Mouse (Mus musculus) heart, embryonic 12.5 days (tissue): ENCODE data around the gene Letm1. TPM values are rescaled to one million over a fixed set of nuclear protein-coding genes. Genes with fewer than 3 reads are reported as not detected.

Source experiments
- ATAC-seq: fragments of 200-750 bp; cut with Nextera tagmentation; 2 replicates; pipeline ENCODE4 v1.8.0; 2017; ENCODE audit warnings: moderate TSS enrichment, moderate library complexity; ENCODE audit not compliant: insufficient number of reproducible peaks, low FRiP score
- H3K27ac ChIP-seq: fragments of 300-500 bp; sonication (generic); 2 replicates; pipeline ENCODE4 v1.5.1; 2016; ENCODE audit warnings: mild to moderate bottlenecking, moderate library complexity; ENCODE audit not compliant: poor library complexity, severe bottlenecking
- H3K27me3 ChIP-seq: fragments of 300-500 bp; sonication (generic); replicated peaks from 2 replicates; pipeline ENCODE4 v1.6.1; 2016; ENCODE audit warnings: mild to moderate bottlenecking, moderate library complexity
- H3K36me3 ChIP-seq: fragments of 300-500 bp; sonication (generic); 2 replicates; pipeline ENCODE4 v1.6.1; 2016; ENCODE audit warnings: mild to moderate bottlenecking, moderate library complexity
- H3K4me1 ChIP-seq: fragments of 300-500 bp; sonication (generic); replicated peaks from 2 replicates; pipeline ENCODE4 v1.6.1; 2016; ENCODE audit warnings: mild to moderate bottlenecking
- H3K4me2 ChIP-seq: fragments of 300-500 bp; sonication (generic); 2 replicates; pipeline ENCODE4 v1.6.1; 2016; ENCODE audit warnings: mild to moderate bottlenecking, moderate library complexity
- H3K4me3 ChIP-seq: fragments of 300-500 bp; sonication (generic); 2 replicates; pipeline ENCODE4 v1.5.1; 2016; ENCODE audit warnings: mild to moderate bottlenecking
- H3K9ac ChIP-seq: fragments of 300-500 bp; sonication (generic); 2 replicates; pipeline ENCODE4 v1.6.1; 2016; ENCODE audit warnings: mild to moderate bottlenecking, moderate library complexity
- H3K9me3 ChIP-seq: fragments of 300-500 bp; sonication (generic); replicated peaks from 2 replicates; pipeline ENCODE4 v1.6.1; 2016; ENCODE audit warnings: mild to moderate bottlenecking, moderate library complexity
- WGBS: fragments of 180-500 bp; shearing (Covaris S2); methylation state at CpG from one replicate; pipeline ENCODE4 v1.1.7; 2016; 5-methylcytosine and 5-hydroxymethylcytosine counted together
- polyA plus RNA-seq: library from polyadenylated mRNA; unstranded; fragments of >200 nt; fragmentation: Nextera tagmentation; extraction: Ambion mirVana; gene quantifications from 2 replicates; pipeline ENCODE4 v1.2.1, GENCODE M21; 2016

The Letm1 gene
- polyA plus RNA-seq, 1 experiment from 2014 or later = 53.1 TPM

DNA sequence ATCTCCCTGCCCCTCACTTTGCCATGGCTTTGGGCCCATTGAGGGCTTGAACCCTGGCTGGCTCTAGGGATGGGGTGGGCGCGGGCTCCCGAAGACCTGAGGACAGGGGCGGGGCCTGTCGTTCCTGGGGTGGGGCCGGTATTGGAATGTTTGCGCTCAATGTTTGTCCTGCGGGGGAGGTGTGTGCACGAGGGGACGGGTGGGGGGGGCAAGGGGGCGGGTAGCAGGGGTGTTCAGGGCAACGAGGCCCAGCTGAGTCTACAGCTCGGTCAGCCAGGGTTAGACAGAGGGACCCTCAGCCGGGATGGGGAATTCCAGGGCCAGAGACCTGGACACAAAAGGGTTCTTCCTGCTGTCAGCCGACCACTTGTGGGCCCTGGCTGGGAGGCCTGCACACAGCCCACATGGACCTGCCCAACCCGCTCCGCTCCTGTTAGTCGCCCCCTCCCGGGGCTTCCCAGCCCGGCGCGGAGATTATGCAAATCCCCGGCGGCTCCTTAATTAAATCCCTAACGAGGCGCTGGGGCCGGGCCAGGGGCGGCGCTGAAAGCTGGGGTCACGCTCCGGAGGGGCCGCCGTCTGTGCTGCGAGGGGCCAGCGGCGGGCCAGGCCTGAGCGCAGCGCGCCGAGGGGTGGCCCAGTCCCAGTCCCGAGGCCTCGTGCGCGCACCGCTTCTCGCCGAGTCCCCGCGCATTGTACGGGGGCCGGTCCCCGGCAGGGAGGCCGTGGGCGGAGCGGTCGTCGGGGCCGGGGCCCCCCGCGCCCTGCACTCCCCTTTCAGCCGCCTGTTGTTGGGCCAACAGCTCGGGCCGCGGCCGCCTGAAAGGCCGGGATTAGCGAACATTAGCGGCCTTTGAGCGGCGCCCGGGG, 87.5 kb downstream of the Letm1 start:
- peak; percentile 68 for ATAC-seq
- no peak overlapping the region for H3K27ac ChIP-seq

DNA sequence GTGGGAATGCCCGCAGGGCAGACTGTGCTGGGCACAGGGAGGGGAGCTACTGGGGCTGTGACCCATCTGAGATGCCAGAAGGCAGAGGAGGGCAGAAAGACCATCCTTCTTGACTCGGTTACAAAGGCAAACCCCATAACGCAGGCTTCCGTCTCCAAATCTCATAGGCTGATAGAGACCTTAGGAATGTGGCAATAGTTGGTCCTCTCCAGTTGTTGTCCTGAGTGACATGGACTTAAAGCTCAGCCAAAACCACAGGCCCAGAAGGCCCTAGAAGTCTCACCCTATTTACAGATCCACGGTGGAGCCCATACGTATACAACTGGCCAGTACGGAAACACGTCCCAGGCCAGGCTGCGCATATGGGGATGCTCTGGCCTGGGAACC, 88.2 kb downstream of the Letm1 start:
- WGBS = 75% methylated on average over 9 of the region's 9 CpGs
- no peak for ATAC-seq
- H3K4me1 ChIP-seq = peaks cover 49% of the 10 kb centered on the region
- no peak overlapping the region for H3K27ac ChIP-seq
- H3K27me3 ChIP-seq = peaks cover 51% of the 10 kb centered on the region
- H3K36me3 ChIP-seq = no peaks in the 10 kb centered on the region
- no peak overlapping the region for H3K9ac ChIP-seq
- no peak overlapping the region for H3K4me3 ChIP-seq
- no peaks in the 10 kb centered on the region for H3K9me3 ChIP-seq
- no peak overlapping the region for H3K4me2 ChIP-seq

More for the DNA sequence above, 87.5 kb downstream of the Letm1 start:
- peaks cover 52% of the 10 kb centered on the region for H3K27me3 ChIP-seq
- peak overlapping the region; percentile 87 for H3K4me2 ChIP-seq
- H3K4me1 ChIP-seq = peaks cover 49% of the 10 kb centered on the region
- peak overlapping the region; percentile 48 for H3K4me3 ChIP-seq
- H3K36me3 ChIP-seq = no peaks in the 10 kb centered on the region
- 4% methylated on average over 63 of the region's 71 CpGs for WGBS
- H3K9ac ChIP-seq = peak overlapping the region; percentile 72
- H3K9me3 ChIP-seq = no peaks in the 10 kb centered on the region

DNA sequence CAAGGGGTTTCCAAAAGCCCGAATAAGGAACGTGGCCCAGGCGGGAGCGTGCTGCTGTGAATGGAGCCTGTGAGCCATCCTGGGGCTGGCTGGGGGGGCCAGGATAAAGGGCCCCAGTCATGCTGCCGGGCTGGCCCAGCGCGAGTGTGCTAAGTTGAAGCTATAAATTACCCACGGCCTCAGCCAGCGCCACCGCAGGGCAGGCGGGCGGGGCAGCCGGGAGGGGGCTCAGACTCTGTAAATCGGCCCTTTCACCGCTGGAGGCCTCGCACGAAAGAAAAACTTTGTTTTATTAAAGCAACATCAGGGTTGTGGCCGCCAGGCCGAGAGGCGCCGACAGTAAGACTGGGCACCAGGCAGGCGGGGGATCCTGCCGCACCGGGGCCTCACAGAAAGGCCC, 90.2 kb downstream of the Letm1 start:
- Histone ChIP-seq H3K27ac (peak overlapping the region; percentile 30; the same call in 1 of the 2 replicates), H3K9me3 (no peaks in the 10 kb centered on the region), H3K4me2 (peak overlapping the region; percentile 50), H3K4me3 (no peak overlapping the region), H3K36me3 (no peaks in the 10 kb centered on the region), H3K27me3 (peaks cover 34% of the 10 kb centered on the region), H3K4me1 (peaks cover 55% of the 10 kb centered on the region), H3K9ac (peak overlapping the region; percentile 29)
- 7% methylated on average over 24 of the region's 24 CpGs for WGBS
- ATAC-seq = no peak; the same call in 1 of the 2 replicates

DNA sequence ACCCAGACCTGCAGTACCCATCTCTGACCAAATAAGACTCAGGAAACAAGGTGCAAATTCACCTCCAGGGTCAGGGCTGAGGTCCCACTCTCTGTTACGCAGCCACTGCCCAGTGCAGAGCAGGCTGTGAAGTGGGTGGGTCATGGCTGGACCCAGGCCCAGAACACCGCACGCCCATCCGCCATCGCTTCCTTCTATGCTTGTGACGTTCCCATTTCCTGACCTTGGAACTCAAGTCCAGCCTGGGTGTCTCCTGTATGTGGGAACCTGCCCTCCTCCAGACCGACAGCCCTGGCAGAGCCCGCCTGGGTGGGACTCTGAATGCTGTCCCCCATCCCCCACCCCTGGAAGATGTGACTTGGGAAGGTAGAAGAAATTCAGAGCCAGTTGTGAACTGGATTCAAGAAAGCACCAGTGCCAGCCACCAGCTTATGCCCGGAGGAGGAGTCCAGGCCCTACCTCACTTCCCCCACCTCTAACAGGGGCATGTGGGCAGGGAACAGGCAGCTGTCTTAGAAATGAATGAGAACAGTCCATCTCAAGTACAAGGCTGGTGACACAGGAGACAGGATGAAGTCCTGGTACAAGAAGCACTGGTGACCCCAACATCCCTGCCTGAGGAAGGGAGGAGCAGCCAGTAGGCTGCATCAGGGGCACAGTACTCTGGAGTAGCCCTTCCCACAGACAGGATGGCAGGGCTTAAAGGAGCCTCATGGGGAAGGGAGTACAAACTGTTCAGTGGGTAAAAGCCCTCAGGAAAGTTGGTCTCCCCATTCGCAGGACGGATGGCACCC, 92.6 kb downstream of the Letm1 start:
- H3K9me3 ChIP-seq = no peaks in the 10 kb centered on the region
- no peak overlapping the region for H3K4me2 ChIP-seq
- 80% methylated on average over 11 of the region's 11 CpGs for WGBS
- H3K36me3 ChIP-seq = no peaks in the 10 kb centered on the region
- peaks cover 52% of the 10 kb centered on the region for H3K4me1 ChIP-seq
- H3K27me3 ChIP-seq = peaks cover 16% of the 10 kb centered on the region; the same call in 1 of the 2 replicates
- H3K9ac ChIP-seq = peak overlapping the region; percentile 6; the same call in 1 of the 2 replicates
- 0 out of 2 replicates have a peak, but pooled peaks have one; percentile 24 for ATAC-seq
- H3K4me3 ChIP-seq = no peak overlapping the region
- H3K27ac ChIP-seq = no peak overlapping the region

Other genes with a start within 250 kb of the Letm1 start
- 52.9 and 53.5 TPM in 2 replicates for gene Fam53a, start 153.2 kb downstream of the Letm1 start, polyA plus RNA-seq
- 0.73 and 1.0 TPM in 2 replicates for gene Gm9903, start 152.9 kb downstream of the Letm1 start, polyA plus RNA-seq
- 135 and 140 TPM in 2 replicates for gene Slbp, start 130.2 kb downstream of the Letm1 start, polyA plus RNA-seq
- gene Tacc3, start 124.7 kb downstream of the Letm1 start, polyA plus RNA-seq = 152 and 163 TPM in 2 replicates
- gene Tmem129, start 124.4 kb downstream of the Letm1 start, polyA plus RNA-seq = 34.3 and 34.9 TPM in 2 replicates
- gene Fgfr3, start 61.1 kb downstream of the Letm1 start, polyA plus RNA-seq = 6.3 and 7.9 TPM in 2 replicates
- 43.7 and 50.9 TPM in 2 replicates for gene Nsd2, start 37.9 kb upstream of the Letm1 start, polyA plus RNA-seq
- 36.5 and 39.8 TPM in 2 replicates for gene Nelfa, start 153.6 kb upstream of the Letm1 start, polyA plus RNA-seq
- 93.7 and 97.0 TPM in 2 replicates for gene Gm1673, start 200.6 kb upstream of the Letm1 start, polyA plus RNA-seq
- gene Nat8l, start 213.2 kb upstream of the Letm1 start, polyA plus RNA-seq = 0.64 and 0.73 TPM in 2 replicates